Mouse (Mus musculus) monocyte, adult 5-6 weeks (primary cell): ENCODE data around the gene 6430548M08Rik. TPM values are rescaled to one million over a fixed set of nuclear protein-coding genes. Genes with fewer than 3 reads are reported as not detected.
A peak's percentile ranks its signal among the peaks of the same experiment; 100 is the strongest.

Experiments
- ATAC-seq: fragments of 153-309, 156-312 bp; replicated peaks from 2 replicates; pipeline ENCODE4 v1.8.0; 2017; ENCODE audit warnings: mild to moderate bottlenecking; ENCODE audit not compliant: low TSS enrichment, insufficient number of reproducible peaks, severe bottlenecking, poor library complexity, low FRiP score
- total RNA-seq: library from RNA; stranded (forward); fragments of 200-1000, 200-491, 200-594 nt; gene quantifications from 3 replicates; pipeline ENCODE4 v1.2.3, GENCODE M21; 2017

6430548M08Rik gene
- total RNA-seq, 1 experiment from 2014 or later = 129 TPM

DNA sequence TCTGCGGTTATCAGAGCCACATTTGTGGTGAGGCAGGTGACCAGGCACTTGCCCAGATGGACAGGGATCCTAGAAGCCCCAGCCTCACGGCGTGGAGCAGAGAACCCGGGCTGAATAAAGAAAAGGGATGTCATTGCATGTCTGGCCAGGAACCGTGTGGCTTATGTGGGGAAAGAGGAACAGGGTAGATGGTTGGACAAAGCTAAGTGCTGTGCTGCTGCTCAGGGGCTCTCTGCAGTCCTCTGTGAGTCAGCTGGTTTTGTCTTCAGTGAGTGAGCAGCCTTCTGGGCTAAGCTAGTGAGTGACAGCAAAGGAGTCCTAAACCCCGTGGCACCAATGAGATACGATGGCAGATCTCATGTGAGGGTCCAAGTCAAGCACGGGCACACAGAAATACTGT lies 17.2 kb downstream of the 6430548M08Rik start:
- peak; percentile 51 for ATAC-seq

DNA sequence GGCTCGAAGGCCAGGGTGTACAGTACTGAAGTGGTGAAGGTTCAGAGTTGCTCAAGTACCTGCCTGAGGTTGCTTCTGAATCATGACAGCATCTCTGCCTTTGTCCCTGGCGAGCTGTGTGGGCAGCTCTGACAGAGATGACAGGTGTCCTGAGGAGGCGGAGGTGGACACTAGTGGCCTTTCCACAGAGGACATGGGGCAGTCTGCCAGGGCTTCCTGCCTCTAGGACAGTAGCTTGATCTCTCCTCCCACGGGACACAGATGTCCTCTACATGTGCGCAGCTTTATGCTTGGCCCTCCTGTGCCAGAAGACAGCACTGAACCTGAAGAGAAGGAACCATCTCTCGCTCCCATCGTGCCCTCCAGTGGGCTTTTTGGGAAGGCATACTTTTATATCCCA lies 19.2 kb downstream of the 6430548M08Rik start:
- ATAC-seq = no peak

DNA sequence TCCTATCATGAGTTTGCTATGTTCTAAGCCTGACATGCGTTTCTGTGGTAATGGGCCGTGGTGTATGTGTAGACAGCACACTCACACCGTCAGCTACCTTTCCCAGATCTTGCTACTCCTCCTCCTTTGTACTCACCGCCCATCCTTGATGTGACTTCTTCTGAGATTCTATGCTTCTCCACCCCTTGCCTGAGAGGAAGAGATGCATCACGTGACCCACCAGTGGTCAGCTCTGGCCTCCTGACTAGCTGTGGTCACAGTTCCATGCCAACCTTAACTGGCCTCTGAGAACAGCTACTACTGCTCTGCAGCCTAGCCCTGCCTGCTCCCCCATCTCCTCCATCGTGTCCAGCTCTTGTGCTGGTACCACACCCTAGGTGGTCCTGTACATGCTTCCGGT lies 21.7 kb downstream of the 6430548M08Rik start:
- ATAC-seq = no peak

DNA sequence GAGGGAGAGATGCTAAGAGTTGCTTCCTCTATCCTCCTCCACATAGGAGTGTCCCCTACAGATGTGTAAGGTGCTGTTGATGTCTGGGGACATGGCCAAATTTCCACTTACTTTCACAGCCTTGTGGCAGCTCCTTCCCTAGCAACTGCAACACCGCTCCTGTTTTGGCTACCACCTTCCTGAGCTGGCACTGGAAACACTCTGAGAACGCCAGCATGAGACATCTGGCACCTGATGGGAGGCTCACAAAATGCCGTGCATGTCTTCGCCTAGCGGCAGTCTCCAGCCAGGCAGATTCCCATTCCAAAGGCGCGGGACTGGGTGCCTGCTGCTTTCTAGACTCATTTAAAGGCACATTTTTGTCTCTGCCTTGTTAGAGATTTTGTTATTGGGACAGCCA lies 22.7 kb downstream of the 6430548M08Rik start:
- no peak for ATAC-seq

DNA sequence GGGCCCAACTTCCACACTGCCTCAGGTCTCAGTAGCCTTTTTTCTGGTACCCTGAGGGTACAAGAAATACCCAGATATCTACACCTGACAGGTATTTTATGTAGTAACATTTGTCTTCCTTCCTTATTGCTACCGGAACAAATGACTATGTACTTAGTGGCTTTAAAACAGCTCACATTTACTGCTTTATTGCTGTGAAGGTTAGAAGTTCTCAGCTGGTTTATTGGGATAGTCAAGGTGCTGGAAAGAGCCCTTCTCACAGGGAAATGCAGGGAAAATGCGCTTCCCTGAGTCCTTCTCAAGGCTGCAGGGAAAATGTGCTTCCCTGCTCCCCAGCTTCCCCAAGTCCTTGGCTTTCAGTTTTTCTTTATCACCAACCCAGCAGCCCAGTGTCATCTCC lies 25.0 kb downstream of the 6430548M08Rik start:
- no peak for ATAC-seq

DNA sequence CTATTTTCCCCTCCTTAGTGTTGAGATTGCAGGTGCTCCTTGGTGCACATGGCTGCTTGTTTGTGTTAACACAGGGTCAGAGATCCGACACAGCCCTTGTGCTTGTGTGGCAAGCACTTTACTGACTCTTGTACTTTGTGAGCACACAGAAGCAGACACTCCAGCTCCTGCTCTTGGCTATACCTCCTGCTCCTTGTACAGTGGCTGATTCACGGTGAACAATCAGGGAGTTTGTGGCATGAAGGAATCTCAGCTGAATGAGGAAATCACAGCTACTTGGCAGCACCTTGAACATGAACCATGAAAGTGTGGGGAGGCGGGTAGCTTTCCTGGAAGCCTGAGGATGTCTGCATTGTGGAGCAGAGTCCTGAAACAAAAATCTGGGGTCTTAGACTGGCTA lies 26.8 kb downstream of the 6430548M08Rik start:
- no peak for ATAC-seq

DNA sequence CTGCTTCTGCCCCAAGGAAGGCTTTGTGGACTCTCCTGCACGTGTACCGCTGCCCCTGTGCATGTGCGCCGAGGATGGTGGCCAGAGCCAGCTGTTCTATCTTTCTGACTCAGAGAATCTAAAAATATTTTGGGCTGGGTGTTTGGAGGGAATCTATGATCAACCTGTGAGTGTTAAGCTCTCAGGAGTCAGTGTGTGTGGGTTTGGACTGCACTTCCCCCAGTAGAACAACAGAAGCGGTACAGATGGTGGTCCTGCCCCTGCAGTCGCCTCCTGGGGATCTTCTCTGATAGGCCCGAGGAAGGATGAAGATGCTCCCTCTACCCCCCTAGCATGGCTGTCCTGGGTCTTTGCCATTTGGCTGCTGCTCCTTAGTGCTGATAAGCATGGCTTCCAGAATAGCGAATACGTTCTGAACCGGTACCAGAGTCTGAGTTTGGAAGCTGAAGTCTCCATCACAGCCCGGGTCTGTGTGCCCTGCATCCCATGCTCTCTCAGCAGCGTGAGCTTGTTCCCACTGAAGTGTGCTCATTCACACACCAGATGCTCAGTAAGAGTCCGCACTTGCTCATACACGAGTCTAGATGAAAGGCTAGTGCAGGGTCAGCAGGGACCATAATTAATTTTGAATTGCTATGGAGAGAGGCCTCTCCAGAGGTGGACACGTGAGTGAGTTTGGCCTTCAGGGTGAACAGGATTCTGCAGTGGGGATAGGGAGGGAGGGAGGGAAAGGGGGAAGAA lies 30.1 kb downstream of the 6430548M08Rik start:
- ATAC-seq = no peak

DNA sequence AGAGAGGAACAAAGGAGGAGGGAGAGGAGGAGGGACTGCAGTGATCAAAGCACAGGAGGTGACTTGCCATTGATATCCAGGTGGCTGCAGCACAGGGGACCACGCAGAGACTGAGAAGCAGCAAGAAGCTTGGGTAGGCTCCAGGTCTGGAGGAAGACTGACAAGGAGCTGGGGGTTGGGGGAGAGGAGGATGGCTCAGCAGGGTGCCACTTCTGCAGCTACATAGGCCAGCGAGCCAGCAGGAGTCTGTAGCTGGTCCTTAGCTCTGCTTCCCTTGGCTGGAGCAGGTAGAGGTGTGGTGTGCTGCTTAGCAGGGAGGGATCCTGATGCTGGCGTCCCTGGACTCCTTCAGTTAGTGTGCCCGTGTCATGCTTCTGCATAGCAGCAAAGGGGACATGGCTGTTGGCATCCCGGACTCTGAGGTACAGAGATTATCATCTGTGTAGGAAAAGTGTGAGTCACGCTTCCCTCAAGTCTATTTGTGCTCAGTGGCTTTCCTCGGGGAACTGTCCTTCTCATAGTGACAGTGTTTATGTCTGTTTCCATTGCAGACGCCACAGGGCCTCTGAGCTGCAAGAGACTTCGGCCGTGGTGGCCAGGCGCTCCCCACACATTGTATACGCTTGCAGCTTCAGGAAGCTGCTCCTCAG lies 30.8 kb downstream of the 6430548M08Rik start:
- no peak for ATAC-seq

DNA sequence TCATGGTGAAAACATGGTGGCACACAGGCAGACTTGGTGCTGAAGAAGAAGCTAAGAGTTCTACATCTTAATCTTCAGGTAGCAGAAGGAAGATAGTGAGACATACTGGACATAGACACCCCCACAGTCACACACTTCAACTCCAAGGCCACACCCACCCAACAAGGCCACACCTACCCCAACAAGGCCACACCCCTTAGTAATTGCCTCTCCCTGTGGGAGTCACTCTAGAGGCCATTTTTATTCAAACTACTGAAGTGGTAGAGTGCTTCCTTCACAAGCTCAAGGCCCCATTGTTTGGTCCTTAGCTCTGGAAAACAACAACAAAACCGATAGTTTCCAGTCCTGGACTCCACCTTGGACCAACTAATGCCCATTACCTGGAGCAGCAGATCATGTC lies 32.1 kb downstream of the 6430548M08Rik start:
- ATAC-seq = no peak

DNA sequence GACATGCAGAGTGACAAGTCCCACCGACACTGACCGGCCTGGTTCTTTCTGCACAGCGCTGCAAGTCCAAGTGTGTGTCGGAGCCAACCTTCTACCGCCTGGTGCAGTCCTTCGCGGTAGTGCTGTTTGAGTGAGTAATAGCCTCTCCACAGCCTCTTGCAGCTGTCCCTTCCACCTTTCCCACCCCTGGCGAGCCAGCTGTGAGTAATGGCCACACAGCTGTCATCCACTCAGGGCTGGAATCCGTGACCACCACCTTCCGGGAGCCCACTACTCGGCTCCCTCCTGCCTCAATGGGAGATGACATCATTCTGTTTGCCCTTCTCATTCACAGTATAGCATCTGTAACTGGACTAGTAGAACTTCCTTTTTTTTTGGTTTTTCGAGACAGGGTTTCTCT lies 36.1 kb downstream of the 6430548M08Rik start:
- ATAC-seq = no peak

DNA sequence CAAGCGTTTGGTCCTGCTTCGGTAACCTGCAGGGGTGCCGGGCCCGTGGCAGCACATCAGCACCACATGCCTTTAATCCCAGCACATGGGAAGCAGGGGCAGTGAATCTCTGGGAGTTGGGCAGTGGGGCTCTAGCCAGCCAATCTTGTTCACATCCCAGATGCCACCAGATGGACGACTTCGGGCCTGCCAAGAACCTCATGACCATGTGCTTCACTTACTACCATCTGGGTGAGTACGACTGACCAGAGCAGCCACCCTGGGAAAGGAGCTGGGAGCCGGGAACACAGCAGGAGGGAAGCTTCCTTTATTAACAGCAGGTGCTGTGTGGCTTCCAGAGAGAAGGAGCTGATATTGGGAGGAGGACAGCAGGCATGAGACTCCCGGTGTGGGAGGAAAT lies 37.2 kb downstream of the 6430548M08Rik start:
- ATAC-seq = no peak

DNA sequence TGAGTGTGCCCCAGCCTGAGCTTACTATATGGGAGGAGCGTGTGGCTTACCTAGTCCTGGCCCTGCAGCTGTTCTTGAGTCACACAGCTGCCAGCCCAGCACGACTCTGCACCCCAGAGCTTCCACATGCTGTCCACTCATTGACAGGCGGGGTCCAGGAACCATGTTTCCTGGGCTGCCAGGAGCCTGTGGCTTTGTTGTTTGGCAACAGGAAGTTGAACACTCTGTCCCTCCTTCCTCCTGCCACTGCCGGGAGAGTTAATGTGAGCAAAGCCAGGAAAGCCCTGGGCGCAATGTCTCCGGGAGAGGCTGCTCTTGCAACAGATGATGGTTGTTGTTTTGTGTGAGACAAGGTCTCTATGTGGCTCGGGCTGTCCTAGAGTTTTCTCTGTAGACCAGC lies 38.7 kb downstream of the 6430548M08Rik start:
- ATAC-seq = no peak

DNA sequence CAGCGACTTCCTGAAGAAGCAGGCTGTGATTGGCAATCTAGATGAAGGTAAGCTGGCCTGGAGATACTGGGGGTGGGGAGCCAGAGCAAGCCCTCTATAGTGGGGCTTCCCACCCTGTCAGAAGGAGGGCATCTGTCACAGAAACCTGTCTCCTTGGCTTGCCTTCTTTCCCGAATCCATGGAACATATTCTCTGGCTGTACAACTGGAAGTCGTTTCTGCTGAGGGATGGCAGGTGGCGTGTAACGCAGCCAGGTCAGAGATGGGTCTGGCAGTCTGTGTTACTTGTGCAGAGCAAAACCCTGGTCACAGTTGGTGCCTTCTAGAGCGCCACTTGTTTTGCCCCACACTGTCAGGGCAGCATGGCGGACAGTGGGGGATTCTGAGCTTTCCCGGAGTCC lies 46.4 kb downstream of the 6430548M08Rik start:
- ATAC-seq = no peak

DNA sequence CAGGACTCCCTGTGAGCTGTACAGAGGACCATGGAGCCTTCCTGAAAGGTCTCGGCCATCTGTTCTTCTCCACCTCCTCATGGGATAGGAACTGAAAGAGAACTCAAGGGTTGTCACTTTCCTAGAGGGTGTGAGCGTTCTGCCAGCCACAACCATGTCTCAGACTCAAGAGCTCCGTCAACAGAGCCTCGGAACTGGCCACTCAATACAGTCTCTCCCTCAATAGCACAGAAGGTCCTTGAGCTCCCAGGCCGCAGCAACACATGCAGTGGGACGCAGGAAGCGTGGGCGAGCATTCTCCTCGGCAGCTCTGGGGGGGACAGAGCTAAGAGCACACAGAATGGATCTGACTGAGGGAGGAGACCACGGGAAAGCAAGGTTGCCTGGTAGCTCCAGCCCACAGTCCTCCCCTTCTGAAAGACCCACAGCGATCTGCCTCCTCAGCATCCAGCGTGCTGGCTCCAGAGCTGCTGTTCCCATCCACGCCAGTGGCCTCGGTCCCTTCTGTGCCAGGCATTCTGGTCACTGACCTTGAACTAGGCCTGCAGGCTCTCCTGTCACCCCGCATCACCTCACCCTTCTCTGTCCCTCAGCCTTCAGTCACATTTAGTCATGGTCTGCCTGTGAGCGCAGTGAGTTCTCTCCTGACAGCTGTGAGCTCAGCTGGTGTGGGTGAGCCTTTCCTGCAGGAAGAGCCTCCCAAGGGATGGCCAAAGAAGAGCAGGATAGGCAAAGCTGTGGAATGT lies 47.9 kb downstream of the 6430548M08Rik start:
- no peak for ATAC-seq

DNA sequence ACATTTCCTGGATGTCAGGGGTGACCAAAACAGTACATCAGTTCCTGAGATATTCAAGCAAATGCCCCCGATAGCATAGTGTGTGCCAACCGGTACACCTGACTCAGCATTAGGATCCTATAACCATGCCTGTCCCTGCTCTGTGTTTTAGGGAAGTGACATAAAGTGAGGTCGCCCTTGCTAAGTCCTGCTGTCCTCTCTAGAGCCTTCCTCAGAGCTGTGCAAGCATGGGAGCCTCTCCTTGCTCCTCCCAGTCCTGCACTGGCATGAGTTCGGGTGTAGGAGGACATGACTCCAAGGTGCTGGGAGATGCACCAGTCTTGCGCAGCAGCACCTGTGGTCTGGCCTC lies 48.4 kb downstream of the 6430548M08Rik start:
- no peak for ATAC-seq

DNA sequence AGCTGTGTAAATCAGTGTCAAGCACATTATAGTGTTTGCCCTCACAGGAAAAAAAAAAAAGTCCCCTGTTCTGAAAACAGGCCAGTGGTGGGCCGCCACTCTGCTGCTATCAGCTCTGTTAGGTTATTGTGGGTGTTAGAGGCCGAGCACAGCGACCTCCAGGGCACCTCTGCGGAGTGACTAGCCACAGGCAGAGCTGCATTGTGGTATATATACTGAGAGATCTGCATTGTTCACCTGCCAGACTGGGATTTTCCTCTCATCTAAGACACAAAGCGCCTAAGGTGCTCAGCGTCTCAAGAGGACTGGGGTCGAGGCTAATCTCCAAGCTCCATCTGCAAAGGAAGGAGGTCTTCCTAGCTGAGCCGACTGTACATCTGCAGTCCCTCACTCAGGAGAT lies 49.4 kb downstream of the 6430548M08Rik start:
- no peak for ATAC-seq

DNA sequence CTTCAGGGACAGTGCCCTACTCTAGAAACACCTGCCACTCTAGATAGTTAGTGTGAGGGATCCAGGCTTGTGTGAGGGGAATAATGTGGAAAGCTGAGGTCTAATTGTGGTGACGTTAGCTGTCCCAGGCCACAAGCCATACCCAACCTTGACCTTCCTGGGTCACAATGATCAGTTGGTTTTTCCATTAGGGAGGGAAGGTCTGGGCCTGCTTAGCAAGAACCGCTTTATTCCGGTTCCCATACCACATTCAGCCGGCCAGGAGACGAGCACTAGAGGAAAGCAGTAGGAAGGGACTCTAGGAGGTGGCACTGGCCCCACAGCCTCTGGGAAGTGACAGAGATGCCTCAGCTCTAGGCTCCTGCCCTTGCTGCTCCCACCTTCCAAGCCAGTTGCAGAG lies 50.1 kb downstream of the 6430548M08Rik start:
- ATAC-seq = no peak

DNA sequence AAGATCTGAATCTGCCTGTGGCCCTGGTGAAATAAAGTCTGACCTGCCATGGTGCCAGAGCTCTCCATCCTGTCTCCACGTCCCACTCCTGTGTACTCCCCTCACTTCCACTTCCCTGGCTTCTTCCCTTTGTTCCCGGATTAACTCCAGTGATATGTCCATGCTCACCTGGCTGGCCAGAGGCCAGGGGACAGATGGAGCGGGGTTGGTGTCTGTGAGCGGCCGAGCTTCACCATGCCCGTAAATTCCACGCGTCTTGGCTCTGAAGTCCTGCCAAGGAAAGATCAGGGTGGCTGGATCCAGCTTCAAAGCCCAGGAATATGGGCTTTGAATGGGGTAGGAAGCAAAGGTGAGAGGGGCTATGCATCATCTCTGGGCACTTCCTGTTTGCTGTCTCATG lies 53.2 kb downstream of the 6430548M08Rik start:
- ATAC-seq = no peak

DNA sequence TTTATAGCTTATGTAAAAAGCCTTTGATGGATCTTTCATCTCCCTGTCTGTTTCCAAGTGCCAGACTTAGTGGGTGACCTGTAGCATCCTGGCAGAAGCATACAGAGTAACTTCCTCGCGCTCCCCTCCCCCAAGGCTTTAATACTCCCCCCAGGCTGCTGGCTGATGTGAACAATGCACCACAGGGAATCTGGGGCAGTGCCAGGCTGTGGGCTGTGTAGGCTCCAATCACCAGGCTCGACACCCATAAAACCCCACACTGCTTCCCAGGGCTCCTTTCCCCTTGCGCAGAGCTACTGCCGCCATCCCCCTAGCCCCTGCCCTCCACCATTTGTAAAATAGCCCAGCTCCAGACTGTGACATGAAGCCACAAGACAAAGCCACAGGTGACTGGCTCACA lies 53.9 kb downstream of the 6430548M08Rik start:
- ATAC-seq = no peak

DNA sequence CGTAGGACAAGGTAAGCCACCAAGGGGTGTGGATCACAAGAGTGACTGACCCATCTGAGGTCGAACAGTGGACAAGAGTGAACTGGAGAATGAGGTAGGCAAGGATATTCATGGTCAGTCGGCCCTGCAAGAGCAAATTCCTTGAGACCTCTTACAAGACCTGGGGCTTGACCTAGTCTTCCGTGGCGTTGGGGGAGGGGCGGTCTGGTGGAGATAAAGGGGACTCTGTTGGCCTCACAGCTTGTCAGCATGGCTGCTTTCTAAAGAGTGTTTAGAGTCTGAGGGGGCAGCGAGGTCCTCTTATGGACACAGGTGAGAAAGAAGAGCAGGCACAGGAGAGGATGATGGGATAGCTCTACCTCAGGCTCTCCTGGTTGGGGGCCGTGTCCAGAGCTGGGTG lies 55.2 kb downstream of the 6430548M08Rik start:
- ATAC-seq = no peak
